Mouse (Mus musculus) cerebellum, postnatal 36 days (tissue): Measurements from ENCODE around the gene Htra3.
A peak's percentile ranks its signal among the peaks of the same experiment; 100 is the strongest.

ENCODE experiments used
- DNase-seq, 2 experiments: peaks; one replicate each; pipeline ENCODE4 v3.0.0; 2021 to 2022; ENCODE audit warnings: mixed read lengths in 2 of 2

Htra3 gene

DNA sequence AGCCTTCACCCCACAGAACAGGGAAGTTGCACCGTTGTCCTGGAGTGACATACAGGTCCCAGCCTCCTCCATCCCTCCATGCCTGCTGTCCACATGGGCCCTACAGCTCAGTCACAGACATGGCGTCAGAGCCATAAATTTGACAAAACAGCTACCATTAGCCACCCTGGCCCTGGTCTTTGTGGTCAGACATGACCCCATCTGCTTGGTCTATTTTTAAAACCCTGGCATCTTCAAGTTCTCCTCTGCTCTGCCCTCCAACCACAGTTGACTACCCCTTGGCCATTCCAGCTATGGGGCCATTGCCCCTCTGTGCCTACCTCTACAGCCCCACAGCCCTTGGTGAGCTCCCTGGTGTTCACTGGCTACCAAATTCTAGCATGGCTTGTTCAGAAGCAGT is 69.6 kb downstream of the Htra3 start:
- DNase-seq: no peak

DNA sequence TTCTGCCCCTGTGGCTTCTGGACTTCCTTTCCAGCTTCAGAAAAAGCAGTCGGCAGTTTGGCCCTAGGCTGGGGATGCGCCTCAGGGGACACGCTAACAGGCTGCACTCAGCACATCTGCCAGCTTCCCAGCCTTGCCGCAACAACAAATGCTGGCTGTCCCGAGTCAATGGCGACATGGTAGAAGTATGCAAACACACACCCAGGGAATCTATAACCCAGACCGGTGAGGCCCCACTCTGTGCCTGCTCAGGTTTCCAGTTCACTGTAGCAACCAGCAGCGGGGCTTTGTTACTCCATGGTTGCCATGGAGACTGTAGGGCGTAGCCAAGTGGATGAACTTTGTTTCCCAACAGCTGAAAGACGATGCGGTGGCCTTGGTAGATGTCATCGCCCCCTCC is 70.2 kb downstream of the Htra3 start:
- no peak for DNase-seq

DNA sequence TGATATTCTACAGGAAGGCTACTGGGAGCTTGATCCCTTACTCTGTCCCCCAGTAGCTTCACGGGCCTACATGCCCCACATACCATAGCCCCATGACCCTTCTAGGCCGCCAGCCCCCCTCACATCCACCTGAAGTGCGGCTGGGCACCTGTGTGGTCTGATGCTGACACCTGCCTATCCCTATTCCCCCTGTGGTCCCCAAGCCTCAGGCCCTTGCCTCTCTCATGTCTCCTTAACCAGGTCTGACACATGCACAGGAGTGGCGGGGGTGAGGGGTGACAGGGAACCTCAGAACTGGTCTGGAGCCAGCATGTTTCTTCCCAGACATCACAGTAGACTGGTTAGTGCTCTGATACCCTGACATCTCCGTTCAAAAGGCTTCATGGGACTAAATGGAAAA is 71.0 kb downstream of the Htra3 start:
- DNase-seq: no peak

DNA sequence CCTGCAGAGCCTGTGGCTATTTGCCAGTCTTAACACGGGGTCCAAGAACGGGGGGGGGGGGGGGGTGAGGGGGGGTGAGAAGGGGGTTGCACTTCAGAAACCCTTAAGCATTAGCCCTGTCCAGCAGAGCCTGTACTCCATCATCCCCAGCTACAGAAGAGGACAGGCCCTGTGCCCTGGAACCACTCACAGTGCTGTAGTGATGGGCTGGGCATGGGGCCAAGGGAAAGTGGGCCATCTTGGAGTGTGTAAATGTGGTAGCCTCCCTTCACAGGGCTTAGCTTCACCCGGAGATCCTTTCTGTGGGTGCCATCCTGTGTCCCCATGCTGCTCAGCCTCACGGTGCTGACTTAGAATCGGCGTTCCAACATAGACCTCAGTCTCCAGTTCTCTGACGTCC is 71.8 kb downstream of the Htra3 start:
- DNase-seq: peak; percentile 16 to 38

DNA sequence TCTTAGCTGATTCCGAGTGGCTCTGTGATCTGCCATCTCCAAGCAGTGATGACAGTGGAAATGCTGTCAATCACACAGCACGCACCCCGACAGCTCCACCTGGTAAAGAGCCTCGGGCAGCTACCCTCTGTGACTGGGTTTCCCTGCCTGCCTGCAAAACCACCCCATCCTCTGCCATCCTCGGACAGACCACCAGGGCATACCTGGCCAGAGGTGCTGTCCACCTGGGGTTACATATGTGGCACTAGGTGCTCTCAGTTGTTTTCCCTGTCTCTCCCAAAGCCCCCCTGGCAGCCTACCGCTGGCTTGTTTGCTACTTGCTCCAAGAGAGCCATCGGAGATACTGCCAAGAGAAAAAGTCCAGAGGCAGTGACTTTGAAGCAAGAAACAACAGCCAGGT is 72.8 kb downstream of the Htra3 start:
- no peak for DNase-seq

DNA sequence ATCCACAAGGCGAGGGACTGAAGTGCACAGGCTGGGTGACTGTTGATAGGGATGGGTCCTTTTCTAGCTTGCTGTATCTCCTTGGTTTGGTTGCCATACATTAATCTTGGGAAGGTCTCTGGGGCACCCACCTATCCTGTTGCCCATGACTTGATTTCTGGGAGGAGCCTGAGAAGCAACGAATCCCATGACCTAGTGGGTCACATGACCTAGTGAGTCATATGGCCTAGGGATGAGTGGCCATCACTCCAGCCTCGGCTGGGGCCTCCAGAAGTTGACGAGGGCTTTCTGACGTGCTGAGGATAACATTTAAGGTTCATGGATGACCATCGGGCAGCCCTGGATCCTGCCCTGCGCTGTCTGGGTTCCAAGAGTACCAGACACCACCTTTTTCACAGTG is 74.2 kb downstream of the Htra3 start:
- no peak for DNase-seq
